Mouse (Mus musculus): Measurements from ENCODE around the gene Ccdc80.

GRCm38 (mm10) chr16:45142565-45142964 lies 49.4 kb downstream of the Ccdc80 start:
- TF ChIP-seq POLR2A (IDR thresholded peaks at IDR 0.05; ENCODE audit: low read depth, low read length) (no peak), CTCF (IDR thresholded peaks at IDR 0.05; ENCODE audit: borderline replicate concordance, insufficient read depth, low read length) (no peak)

Measured in embryonic fibroblast, embryonic 13.5 days (primary cell).